Mouse (Mus musculus) liver, adult 2 months (tissue): Measurements from ENCODE around the gene Ngfr.

Source experiments
- CTCF ChIP-seq: fragments of 200-500 bp; IDR thresholded peaks from 2 replicates; pipeline ENCODE4 v1.5.1; 2011; ENCODE audit warnings: low read depth, low read length, control low read depth
- POLR2A ChIP-seq: fragments of 200-500 bp; IDR thresholded peaks from 2 replicates; pipeline ENCODE4 v1.6.1; 2011; ENCODE audit warnings: low read length, control low read depth; ENCODE audit not compliant: insufficient read depth; ENCODE audit errors: extremely low read depth

GRCm38 (mm10) chr11:95586751-95587422, 648 bp downstream of the Ngfr start:
- no peak for TF ChIP-seq CTCF
- no peak for TF ChIP-seq POLR2A
